Mouse (Mus musculus): Measurements from ENCODE around the gene Galntl5. TPM values are rescaled to one million over a fixed set of nuclear protein-coding genes. Genes with fewer than 3 reads are reported as not detected.

Gene Galntl5
- total and polyA plus RNA-seq, 3 experiments: not detected

GRCm38 (mm10) chr5:25157136-25157535 lies 24.1 kb upstream of the Galntl5 start:
- in situ Hi-C loops (cut with MboI; ENCODE audit: low pct_ligation_motif_present, low pct_unique_long_range_greater_than_20kb, low sequenced_read_pairs): no loop called here
- H3K27ac ChIP-seq (ENCODE audit: insufficient read depth, low read depth): no peak overlapping the region

GRCm38 (mm10) chr5:25160515-25160914 lies 20.7 kb upstream of the Galntl5 start:
- H3K9ac ChIP-seq (ENCODE audit: insufficient read depth, low read depth): no peak overlapping the region
- H3K79me2 ChIP-seq (replicated peaks; ENCODE audit: control insufficient read depth, extremely low read depth, insufficient read depth, poor library complexity, severe bottlenecking): no peaks in the 10 kb centered on the region
- DNase-seq (ENCODE audit: extremely low read depth): no peak
- H3K36me3 ChIP-seq (replicated peaks in 1 of 2; ENCODE audit: control insufficient read depth in 1 of 2, insufficient read depth in 1 of 2, low read length in 1 of 2): no peaks in the 10 kb centered on the region
- peaks cover 2% of the 10 kb centered on the region for H3K9me3 ChIP-seq (replicated peaks; ENCODE audit: low read length)
- H3K4me3 ChIP-seq (replicated peaks in 1 of 3; ENCODE audit: low read depth in 2 of 3, low read length in 2 of 3, poor library complexity in 1 of 3): no peak overlapping the region
- peaks cover 2% of the 10 kb centered on the region for H3K27me3 ChIP-seq (replicated peaks)
- dilution Hi-C loops (cut with MboI; ENCODE audit: extremely low pct_ligation_motif_present, extremely low pct_unique_long_range_greater_than_20kb, low sequenced_read_pairs) (no loop called here), in situ Hi-C loops (cut with MboI; ENCODE audit: low pct_ligation_motif_present, low pct_unique_long_range_greater_than_20kb, low sequenced_read_pairs) (no loop called here)
- no peaks in the 10 kb centered on the region for H3K4me1 ChIP-seq (ENCODE audit: control insufficient read depth in 1 of 2, insufficient read depth in 2 of 2)
- H3K27ac ChIP-seq (ENCODE audit: insufficient read depth, low read depth): no peak overlapping the region
- H3K4me2 ChIP-seq (ENCODE audit: insufficient read depth, low read depth, poor library complexity, severe bottlenecking): no peak overlapping the region
- TF ChIP-seq PAX5 (IDR thresholded peaks at IDR 0.05; ENCODE audit: low read length): no peak
- TF ChIP-seq POLR2A (IDR thresholded peaks at IDR 0.05; ENCODE audit: low read depth, low read length): no peak
- no peak for TF ChIP-seq RCOR1 (conservative IDR thresholded peaks at IDR 0.05; ENCODE audit: low read depth, low read length)
- no peak for TF ChIP-seq ZKSCAN1 (IDR thresholded peaks at IDR 0.05; ENCODE audit: borderline replicate concordance, low read depth, low read length)
- TF ChIP-seq MYC (IDR thresholded peaks at IDR 0.05; ENCODE audit: low read depth, low read length): no peak

More at GRCm38 (mm10) chr5:25157136-25157535, 24.1 kb upstream of the Galntl5 start:
- Histone ChIP-seq H3K4me2 (ENCODE audit: insufficient read depth, low read depth, poor library complexity, severe bottlenecking) (no peak overlapping the region), H3K79me2 (replicated peaks; ENCODE audit: control insufficient read depth, extremely low read depth, insufficient read depth, poor library complexity, severe bottlenecking) (no peaks in the 10 kb centered on the region), H3K27me3 (replicated peaks) (peaks cover 2% of the 10 kb centered on the region), H3K4me1 (ENCODE audit: control insufficient read depth in 1 of 2, insufficient read depth in 2 of 2) (no peaks in the 10 kb centered on the region), H3K9ac (ENCODE audit: insufficient read depth, low read depth) (no peak overlapping the region), H3K36me3 (replicated peaks in 1 of 2; ENCODE audit: control insufficient read depth in 1 of 2, insufficient read depth in 1 of 2, low read length in 1 of 2) (no peaks in the 10 kb centered on the region), H3K9me3 (replicated peaks; ENCODE audit: low read length) (peaks cover 2% of the 10 kb centered on the region), H3K4me3 (replicated peaks in 1 of 3; ENCODE audit: low read depth in 2 of 3, low read length in 2 of 3, poor library complexity in 1 of 3) (no peak overlapping the region)
- TF ChIP-seq CHD1 (IDR thresholded peaks at IDR 0.05; ENCODE audit: low read depth, low read length) (no peak), ZC3H11A (IDR thresholded peaks at IDR 0.05; ENCODE audit: low read depth, low read length) (no peak)
- no peak for DNase-seq (ENCODE audit: extremely low read depth)
- dilution Hi-C loops (cut with MboI; ENCODE audit: extremely low pct_ligation_motif_present, extremely low pct_unique_long_range_greater_than_20kb, low sequenced_read_pairs): no loop called here

GRCm38 (mm10) chr5:25162981-25163380 lies 18.3 kb upstream of the Galntl5 start:
- no peak overlapping the region for H3K9ac ChIP-seq (ENCODE audit: insufficient read depth, low read depth)
- dilution Hi-C loops (cut with MboI; ENCODE audit: extremely low pct_ligation_motif_present, extremely low pct_unique_long_range_greater_than_20kb, low sequenced_read_pairs) (no loop called here), in situ Hi-C loops (cut with MboI; ENCODE audit: low pct_ligation_motif_present, low pct_unique_long_range_greater_than_20kb, low sequenced_read_pairs) (no loop called here)
- no peaks in the 10 kb centered on the region for H3K27me3 ChIP-seq (replicated peaks)
- H3K36me3 ChIP-seq (replicated peaks in 1 of 2; ENCODE audit: control insufficient read depth in 1 of 2, insufficient read depth in 1 of 2, low read length in 1 of 2): no peaks in the 10 kb centered on the region
- no peak overlapping the region for H3K4me2 ChIP-seq (ENCODE audit: insufficient read depth, low read depth, poor library complexity, severe bottlenecking)
- DNase-seq (ENCODE audit: extremely low read depth): no peak
- no peak for TF ChIP-seq RCOR1 (conservative IDR thresholded peaks at IDR 0.05; ENCODE audit: low read depth, low read length)
- no peak for TF ChIP-seq CHD2 (IDR thresholded peaks at IDR 0.05; ENCODE audit: low read length)
- no peak for TF ChIP-seq ZNF384 (IDR thresholded peaks at IDR 0.05; ENCODE audit: low read depth, low read length)
- TF ChIP-seq GABPA (IDR thresholded peaks at IDR 0.05; ENCODE audit: insufficient replicate concordance, low read depth, low read length): no peak
- TF ChIP-seq ZMIZ1 (IDR thresholded peaks at IDR 0.05; ENCODE audit: low read depth, low read length): no peak
- no peak for TF ChIP-seq KAT2A (IDR thresholded peaks at IDR 0.05; ENCODE audit: insufficient replicate concordance, low read length)
- no peak for TF ChIP-seq TBP (conservative IDR thresholded peaks at IDR 0.05; ENCODE audit: low read depth, low read length)
- TF ChIP-seq MYC (IDR thresholded peaks at IDR 0.05; ENCODE audit: low read depth, low read length): no peak
- TF ChIP-seq SIN3A (IDR thresholded peaks at IDR 0.05; ENCODE audit: low read length): no peak
- TF ChIP-seq USF1 (IDR thresholded peaks at IDR 0.05; ENCODE audit: low read depth, low read length): no peak
- no peak for TF ChIP-seq MXI1 (IDR thresholded peaks at IDR 0.05; ENCODE audit: low read depth, low read length)
- no peak for TF ChIP-seq USF2 (conservative IDR thresholded peaks at IDR 0.05; ENCODE audit: low read depth, low read length)
- TF ChIP-seq CTCF (conservative IDR thresholded peaks at IDR 0.05 in 1 of 2, IDR thresholded peaks at IDR 0.05 in 1 of 2; ENCODE audit: low read depth in 2 of 2, low read length in 2 of 2): no peak
- TF ChIP-seq JUND (conservative IDR thresholded peaks at IDR 0.05; ENCODE audit: low read depth, low read length): no peak
- no peak for TF ChIP-seq PAX5 (IDR thresholded peaks at IDR 0.05; ENCODE audit: low read length)
- no peak overlapping the region for H3K4me3 ChIP-seq (replicated peaks in 1 of 3; ENCODE audit: low read depth in 2 of 3, low read length in 2 of 3, poor library complexity in 1 of 3)
- no peak overlapping the region for H3K27ac ChIP-seq (ENCODE audit: insufficient read depth, low read depth)
- peaks cover 2% of the 10 kb centered on the region for H3K9me3 ChIP-seq (replicated peaks; ENCODE audit: low read length)
- H3K4me1 ChIP-seq (ENCODE audit: control insufficient read depth in 1 of 2, insufficient read depth in 2 of 2): peaks cover 2 to 7% of the 10 kb centered on the region in 2 experiments; a peak in 3 of 4 replicates
- no peaks in the 10 kb centered on the region for H3K79me2 ChIP-seq (replicated peaks; ENCODE audit: control insufficient read depth, extremely low read depth, insufficient read depth, poor library complexity, severe bottlenecking)
